Mouse (Mus musculus): ENCODE data around the gene Kcnj12. TPM values are rescaled to one million over a fixed set of nuclear protein-coding genes. Genes with fewer than 3 reads are reported as not detected.

Kcnj12 gene
- not detected for polyA plus RNA-seq (2021)

- ATAC-seq, result no peak
These were observed at the start of gene Kcnj12 for GRCm38 (mm10) chr11:61022550-61023391. Gene Kcnj12, plus strand, starts transcription at chr11:61022564.

GRCm38 (mm10) chr11:60975097-60975496, 47.3 kb upstream of the Kcnj12 start:
- in situ Hi-C loops (cut with MboI; ENCODE audit: low pct_unique_long_range_greater_than_20kb), result no loop called here
- TF ChIP-seq CTCF (IDR thresholded peaks at IDR 0.05), result no peak
- no peak for ATAC-seq
- ChIA-PET CTCF (no interaction called here), POLR2A (interaction anchor here (0.7 to 1.2 kb wide), 2 partner anchors 18 to 819 kb away, joined by 3 to 7 read pairs; no protein-coding TSS in a partner anchor)
- H3K27me3 ChIP-seq, result peaks cover 13% of the 10 kb centered on the region
- DNase-seq (ENCODE audit: low read depth, low spot score), result no peak

More at GRCm38 (mm10) chr11:61022550-61023391, at the start of gene Kcnj12:
- H3K27me3 ChIP-seq, result peaks cover 67% of the 10 kb centered on the region
- no peak for DNase-seq (ENCODE audit: low read depth, low spot score)
- in situ Hi-C loops (cut with MboI; ENCODE audit: low pct_unique_long_range_greater_than_20kb), result no loop called here
- TF ChIP-seq CTCF (IDR thresholded peaks at IDR 0.05), result no peak
- ChIA-PET POLR2A (no interaction called here), CTCF (no interaction called here)

GRCm38 (mm10) chr11:60976234-60976633, 46.1 kb upstream of the Kcnj12 start:
- in situ Hi-C loops (cut with MboI; ENCODE audit: low pct_unique_long_range_greater_than_20kb), result no loop called here
- TF ChIP-seq CTCF (IDR thresholded peaks at IDR 0.05), result no peak
- peaks cover 13% of the 10 kb centered on the region for H3K27me3 ChIP-seq
- no peak for ATAC-seq
- no peak for DNase-seq (ENCODE audit: low read depth, low spot score)
- ChIA-PET POLR2A (interaction anchor here (0.7 kb wide), 1 partner anchor 196 kb away, joined by 3 read pairs; no protein-coding TSS in a partner anchor), CTCF (no interaction called here)

- POLR2A ChIA-PET, result interaction anchor here (0.7 kb wide), 1 partner anchor 197 kb away, joined by 3 read pairs; no protein-coding TSS in a partner anchor
- ATAC-seq (no peak), DNase-seq (ENCODE audit: low read depth, low spot score) (no peak)
- CTCF ChIA-PET, result no interaction called here
- TF ChIP-seq CTCF (IDR thresholded peaks at IDR 0.05), result no peak
- H3K27me3 ChIP-seq, result peaks cover 10% of the 10 kb centered on the region
- in situ Hi-C loops (cut with MboI; ENCODE audit: low pct_unique_long_range_greater_than_20kb), result no loop called here
These were observed 45.6 kb upstream of the Kcnj12 start for GRCm38 (mm10) chr11:60976742-60977141.

GRCm38 (mm10) chr11:60977153-60977552, 45.2 kb upstream of the Kcnj12 start:
- in situ Hi-C loops (cut with MboI; ENCODE audit: low pct_unique_long_range_greater_than_20kb), result no loop called here
- DNase-seq (ENCODE audit: low read depth, low spot score), result no peak
- TF ChIP-seq CTCF (IDR thresholded peaks at IDR 0.05), result no peak
- H3K27me3 ChIP-seq, result peaks cover 8% of the 10 kb centered on the region
- ChIA-PET POLR2A (no interaction called here), CTCF (no interaction called here)
- ATAC-seq, result no peak

- in situ Hi-C loops (cut with MboI; ENCODE audit: low pct_unique_long_range_greater_than_20kb), result no loop called here
- ATAC-seq, result no peak
- no peak for TF ChIP-seq CTCF (IDR thresholded peaks at IDR 0.05)
- ChIA-PET POLR2A (no interaction called here), CTCF (no interaction called here)
- no peak for DNase-seq (ENCODE audit: low read depth, low spot score)
- H3K27me3 ChIP-seq, result peaks cover 3% of the 10 kb centered on the region
These were observed 43.7 kb upstream of the Kcnj12 start for GRCm38 (mm10) chr11:60978658-60979057.

- DNase-seq (ENCODE audit: low read depth, low spot score), result no peak
- H3K27me3 ChIP-seq, result peaks cover 3% of the 10 kb centered on the region
- TF ChIP-seq CTCF (IDR thresholded peaks at IDR 0.05), result no peak
- ChIA-PET POLR2A (no interaction called here), CTCF (no interaction called here)
- no peak for ATAC-seq
- in situ Hi-C loops (cut with MboI; ENCODE audit: low pct_unique_long_range_greater_than_20kb), result no loop called here
These were observed 42.6 kb upstream of the Kcnj12 start for GRCm38 (mm10) chr11:60979788-60980187.

- DNase-seq (ENCODE audit: low read depth, low spot score) (no peak), ATAC-seq (no peak)
- ChIA-PET CTCF (no interaction called here), POLR2A (no interaction called here)
- no peak for TF ChIP-seq CTCF (IDR thresholded peaks at IDR 0.05)
- peaks cover 8% of the 10 kb centered on the region for H3K27me3 ChIP-seq
- in situ Hi-C loops (cut with MboI; ENCODE audit: low pct_unique_long_range_greater_than_20kb), result no loop called here
These were observed 40.5 kb upstream of the Kcnj12 start for GRCm38 (mm10) chr11:60981693-60982486.

GRCm38 (mm10) chr11:60984912-60985558, 37.3 kb upstream of the Kcnj12 start:
- CTCF ChIA-PET, result no interaction called here
- in situ Hi-C loops (cut with MboI; ENCODE audit: low pct_unique_long_range_greater_than_20kb), result no loop called here
- POLR2A ChIA-PET, result no interaction called here

GRCm38 (mm10) chr11:60990428-60990827, 31.9 kb upstream of the Kcnj12 start:
- no peak for ATAC-seq
- in situ Hi-C loops (cut with MboI; ENCODE audit: low pct_unique_long_range_greater_than_20kb), result no loop called here
- ChIA-PET CTCF (no interaction called here), POLR2A (interaction anchor here (0.9 kb wide), 1 partner anchor 71 kb away, joined by 3 read pairs; no protein-coding TSS in a partner anchor)
- peaks cover 18% of the 10 kb centered on the region for H3K27me3 ChIP-seq
- no peak for TF ChIP-seq CTCF (IDR thresholded peaks at IDR 0.05)
- DNase-seq (ENCODE audit: low read depth, low spot score), result no peak

More at GRCm38 (mm10) chr11:60984912-60985558, 37.3 kb upstream of the Kcnj12 start:
- TF ChIP-seq CTCF (IDR thresholded peaks at IDR 0.05), result no peak
- DNase-seq (ENCODE audit: low read depth, low spot score) (no peak), ATAC-seq (no peak)
- H3K27me3 ChIP-seq, result peaks cover 16% of the 10 kb centered on the region

All from Patski (cell line).